Mouse (Mus musculus) kidney, adult 2 months (tissue): ENCODE results near the gene Pgs1.

Experiments
- CTCF ChIP-seq: fragments of 200-500 bp; conservative IDR thresholded peaks from 2 replicates; pipeline ENCODE4 v1.5.1; 2011; ENCODE audit warnings: low read depth, mild to moderate bottlenecking, control low read depth, low read length, moderate library complexity, mixed read lengths; ENCODE audit not compliant: insufficient read depth, insufficient read length
- POLR2A ChIP-seq: fragments of 200-500 bp; IDR thresholded peaks from one replicate; pipeline ENCODE4 v1.6.1; 2011; ENCODE audit warnings: low read depth, low read length, control low read depth

- TF ChIP-seq POLR2A (no peak), CTCF (no peak)
Observed at GRCm38 (mm10) chr11:117994250-117995057, 8.4 kb downstream of the Pgs1 start.
